Mouse (Mus musculus) kidney, postnatal 0 days (tissue): ENCODE measurements around the gene Plxna4. TPM values are rescaled to one million over a fixed set of nuclear protein-coding genes. Genes with fewer than 3 reads are reported as not detected.
A peak's percentile ranks its signal among the peaks of the same experiment; 100 is the strongest.

Experiments used
- ATAC-seq: fragments of 200-750 bp; cut with Nextera tagmentation; replicated peaks from 2 replicates; pipeline ENCODE4 v1.8.0; 2017; ENCODE audit warnings: low read depth, moderate number of reproducible peaks, moderate TSS enrichment, moderate library complexity; ENCODE audit not compliant: low FRiP score
- DNase-seq: peaks from one replicate; pipeline ENCODE4 v3.0.0-alpha.2; 2016; ENCODE audit warnings: low spot score
- H3K27ac ChIP-seq: fragments of 300-500 bp; sonication (generic); 2 replicates; pipeline ENCODE4 v1.5.1; 2014; ENCODE audit warnings: mild to moderate bottlenecking
- H3K27me3 ChIP-seq: fragments of 300-500 bp; sonication (generic); 2 replicates; pipeline ENCODE4 v1.6.1; 2014; ENCODE audit warnings: low read length, mixed read lengths; ENCODE audit not compliant: insufficient read depth
- H3K36me3 ChIP-seq: fragments of 300-500 bp; sonication (generic); 2 replicates; pipeline ENCODE4 v1.6.1; 2014; ENCODE audit warnings: low read length, mixed read lengths; ENCODE audit not compliant: insufficient read depth
- H3K4me1 ChIP-seq: fragments of 300-500 bp; sonication (generic); replicated peaks from 2 replicates; pipeline ENCODE4 v1.6.1; 2014; ENCODE audit warnings: antibody characterized with exemption, low read length, mixed read lengths; ENCODE audit not compliant: insufficient read depth
- H3K4me2 ChIP-seq: fragments of 300-500 bp; sonication (generic); 2 replicates; pipeline ENCODE4 v1.6.1; 2014; ENCODE audit warnings: mild to moderate bottlenecking, low read length, moderate library complexity, mixed read lengths
- H3K4me3 ChIP-seq: fragments of 300-500 bp; sonication (generic); replicated peaks from 2 replicates; pipeline ENCODE4 v1.5.1; 2014; ENCODE audit warnings: low read depth, low read length
- H3K9ac ChIP-seq: fragments of 300-500 bp; sonication (generic); 2 replicates; pipeline ENCODE4 v1.6.1; 2014; ENCODE audit warnings: low read depth, low read length
- H3K9me3 ChIP-seq: fragments of 300-500 bp; sonication (generic); replicated peaks from 2 replicates; pipeline ENCODE4 v1.6.1; 2016; ENCODE audit warnings: low read length, inconsistent platforms, mixed read lengths
- CTCF ChIP-seq: IDR thresholded peaks from 2 replicates; pipeline ENCODE4 v1.5.1; 2016; ENCODE audit warnings: antibody characterized with exemption, low read depth, mild to moderate bottlenecking, moderate library complexity
- WGBS: fragments of 180-500 bp; shearing (Covaris S2); extraction: QIAGEN DNeasy Blood & Tissue Kit; methylation state at CpG from one replicate; pipeline ENCODE4 v1.1.7; 2014; 5-methylcytosine and 5-hydroxymethylcytosine counted together
- polyA plus RNA-seq: library from polyadenylated mRNA; unstranded; fragments of >200 nt; fragmentation: Nextera tagmentation; extraction: Ambion mirVana; gene quantifications from 2 replicates; pipeline ENCODE4 v1.2.1, GENCODE M21; 2015

Plxna4 gene
- polyA plus RNA-seq, 1 experiment from 2014 or later: 0.83 TPM

GRCm38 (mm10) chr6:32184402-32184985, 403.5 kb downstream of the Plxna4 start:
- TF ChIP-seq CTCF: no peak
- Histone ChIP-seq H3K36me3 (no peaks in the 10 kb centered on the region), H3K27me3 (no peaks in the 10 kb centered on the region), H3K9ac (no peak overlapping the region), H3K4me2 (no peak overlapping the region), H3K27ac (no peak overlapping the region), H3K4me3 (no peak overlapping the region), H3K9me3 (no peaks in the 10 kb centered on the region), H3K4me1 (no peaks in the 10 kb centered on the region)
- WGBS: 86% methylated on average over 4 of the region's 4 CpGs
- no peak for ATAC-seq
- DNase-seq: no peak

DNA sequence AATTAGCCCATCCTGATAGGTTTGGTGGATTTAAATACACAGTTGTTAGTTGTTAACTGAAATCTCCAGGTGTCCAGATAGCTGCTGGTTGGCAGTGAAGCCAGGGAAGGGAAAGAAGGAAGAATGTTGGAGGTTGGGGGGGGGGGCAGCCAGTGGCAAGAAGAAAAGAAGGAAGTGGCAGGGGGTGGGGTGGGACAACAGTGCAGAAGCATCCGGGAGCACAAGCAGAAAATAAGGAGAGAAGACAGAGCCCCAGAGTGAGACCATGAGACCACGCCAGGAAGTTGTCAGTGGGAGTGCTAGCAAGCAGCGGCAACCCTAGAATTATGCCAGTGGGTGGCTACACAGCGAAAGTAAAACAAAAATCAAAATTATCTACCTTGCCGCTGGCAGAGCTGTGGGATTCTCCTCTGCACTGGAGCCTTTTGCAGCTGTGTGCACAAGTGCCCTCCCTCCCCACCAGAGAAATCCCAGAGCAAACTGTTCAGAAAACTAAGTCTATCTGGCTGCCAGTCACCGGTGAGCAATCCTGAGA, 404.3 kb downstream of the Plxna4 start:
- H3K4me1 ChIP-seq: no peaks in the 10 kb centered on the region
- ATAC-seq: no peak

GRCm38 (mm10) chr6:32180012-32180358, 408.0 kb downstream of the Plxna4 start:
- no peaks in the 10 kb centered on the region for H3K9me3 ChIP-seq
- no peak overlapping the region for H3K9ac ChIP-seq
- no peak overlapping the region for H3K4me2 ChIP-seq
- WGBS: 78% methylated on average over 5 of the region's 5 CpGs
- H3K4me3 ChIP-seq: no peak overlapping the region
- H3K36me3 ChIP-seq: no peaks in the 10 kb centered on the region
- H3K27ac ChIP-seq: no peak overlapping the region
- DNase-seq (no peak), ATAC-seq (no peak)
- H3K27me3 ChIP-seq: no peaks in the 10 kb centered on the region
- H3K4me1 ChIP-seq: no peaks in the 10 kb centered on the region
- no peak for TF ChIP-seq CTCF

More for the DNA sequence above, 404.3 kb downstream of the Plxna4 start:
- Histone ChIP-seq H3K9me3 (no peaks in the 10 kb centered on the region), H3K9ac (no peak overlapping the region), H3K36me3 (no peaks in the 10 kb centered on the region), H3K27me3 (no peaks in the 10 kb centered on the region), H3K4me2 (no peak overlapping the region), H3K4me3 (no peak overlapping the region), H3K27ac (no peak overlapping the region)
- TF ChIP-seq CTCF: no peak
- WGBS: 65% methylated on average over 6 of the region's 6 CpGs
- DNase-seq: no peak

GRCm38 (mm10) chr6:32179346-32180011, 408.5 kb downstream of the Plxna4 start:
- no peak for TF ChIP-seq CTCF
- ATAC-seq: no peak
- WGBS: 79% methylated on average over 2 of the region's 2 CpGs

DNA sequence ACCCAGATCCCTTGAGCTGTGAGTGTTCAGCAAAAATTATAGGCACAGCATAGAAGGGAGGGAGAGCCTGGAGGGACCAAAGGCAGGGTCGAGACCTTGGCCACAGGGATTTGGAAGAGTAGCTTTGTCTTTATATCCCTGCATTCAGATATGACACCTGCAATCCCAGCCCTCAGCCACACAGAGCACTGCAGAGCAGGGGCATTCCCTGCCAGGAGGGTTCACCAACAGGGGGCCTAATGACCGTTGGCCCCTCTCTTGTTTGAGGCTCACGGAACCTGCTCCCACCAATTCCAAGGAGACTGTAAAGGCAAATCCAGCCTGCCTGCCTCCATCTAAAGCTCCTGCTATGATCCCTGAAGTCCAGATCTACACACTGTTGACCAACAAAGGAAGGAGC, 410.1 kb downstream of the Plxna4 start:
- H3K9me3 ChIP-seq: no peaks in the 10 kb centered on the region
- no peaks in the 10 kb centered on the region for H3K27me3 ChIP-seq
- no peak overlapping the region for H3K9ac ChIP-seq
- no peak for ATAC-seq
- TF ChIP-seq CTCF: peak; percentile 11; the same call in 1 of the 2 replicates
- no peak overlapping the region for H3K4me2 ChIP-seq
- no peak for DNase-seq
- no peak overlapping the region for H3K4me3 ChIP-seq
- no peaks in the 10 kb centered on the region for H3K4me1 ChIP-seq
- 72% methylated on average over 3 of the region's 3 CpGs for WGBS
- no peaks in the 10 kb centered on the region for H3K36me3 ChIP-seq
- H3K27ac ChIP-seq: no peak overlapping the region

More at GRCm38 (mm10) chr6:32179346-32180011, 408.5 kb downstream of the Plxna4 start:
- Histone ChIP-seq H3K4me1 (no peaks in the 10 kb centered on the region), H3K9ac (no peak overlapping the region), H3K9me3 (no peaks in the 10 kb centered on the region), H3K4me3 (no peak overlapping the region), H3K27ac (no peak overlapping the region), H3K4me2 (no peak overlapping the region), H3K27me3 (no peaks in the 10 kb centered on the region), H3K36me3 (no peaks in the 10 kb centered on the region)
- peak; percentile 44 for DNase-seq

- Histone ChIP-seq H3K4me2 (no peak overlapping the region), H3K27ac (no peak overlapping the region), H3K4me3 (no peak overlapping the region), H3K36me3 (no peaks in the 10 kb centered on the region), H3K27me3 (no peaks in the 10 kb centered on the region), H3K9ac (no peak overlapping the region), H3K4me1 (no peaks in the 10 kb centered on the region), H3K9me3 (no peaks in the 10 kb centered on the region)
- no peak for ATAC-seq
- no peak for TF ChIP-seq CTCF
- 57% methylated on average over 1 of the region's 1 CpGs for WGBS
- DNase-seq: no peak
These were observed 420.3 kb downstream of the Plxna4 start for GRCm38 (mm10) chr6:32167725-32168124.
